Mouse (Mus musculus) midbrain, embryonic 15.5 days (tissue): ENCODE measurements around the gene Mcf2l. TPM values are rescaled to one million over a fixed set of nuclear protein-coding genes. Genes with fewer than 3 reads are reported as not detected.

Source experiments
- ATAC-seq: fragments of 200-750 bp; cut with Nextera tagmentation; replicated peaks from 2 replicates; pipeline ENCODE4 v1.8.0; 2017; ENCODE audit warnings: moderate TSS enrichment
- H3K27ac ChIP-seq: fragments of 300-500 bp; sonication (generic); 2 replicates; pipeline ENCODE4 v1.5.1; 2015; ENCODE audit warnings: mild to moderate bottlenecking, inconsistent platforms
- H3K27me3 ChIP-seq: fragments of 300-500 bp; sonication (generic); replicated peaks from 2 replicates; pipeline ENCODE4 v1.6.1; 2015; ENCODE audit warnings: inconsistent platforms
- H3K36me3 ChIP-seq: fragments of 300-500 bp; sonication (generic); replicated peaks from 2 replicates; pipeline ENCODE4 v1.6.1; 2015; ENCODE audit warnings: inconsistent platforms
- H3K4me1 ChIP-seq: fragments of 300-500 bp; sonication (generic); 2 replicates; pipeline ENCODE4 v1.6.1; 2015; ENCODE audit warnings: inconsistent platforms
- H3K4me2 ChIP-seq: fragments of 300-500 bp; sonication (generic); 2 replicates; pipeline ENCODE4 v1.6.1; 2015; ENCODE audit warnings: inconsistent platforms, mild to moderate bottlenecking, moderate library complexity
- H3K4me3 ChIP-seq: fragments of 300-500 bp; sonication (generic); 2 replicates; pipeline ENCODE4 v1.5.1; 2015; ENCODE audit warnings: mild to moderate bottlenecking, inconsistent platforms
- H3K9ac ChIP-seq: fragments of 300-500 bp; sonication (generic); 2 replicates; pipeline ENCODE4 v1.6.1; 2015; ENCODE audit warnings: mild to moderate bottlenecking, inconsistent platforms
- H3K9me3 ChIP-seq: fragments of 300-500 bp; sonication (generic); 2 replicates; pipeline ENCODE4 v1.6.1; 2016; ENCODE audit warnings: inconsistent platforms
- WGBS: fragments of 180-500 bp; shearing (Covaris S2); methylation state at CpG from one replicate; pipeline ENCODE4 v1.1.7; 2015; ENCODE audit warnings: mixed read lengths; 5-methylcytosine and 5-hydroxymethylcytosine counted together
- polyA plus RNA-seq: library from polyadenylated mRNA; unstranded; fragments of >200 nt; fragmentation: Nextera tagmentation; extraction: Ambion mirVana; gene quantifications from 2 replicates; pipeline ENCODE4 v1.2.1, GENCODE M21; 2015

Mcf2l gene
- polyA plus RNA-seq, 1 experiment from 2014 or later: 189 TPM

GRCm38 (mm10) chr8:12897815-12898214 lies 24.2 kb downstream of the Mcf2l start:
- H3K9ac ChIP-seq: no peak overlapping the region
- H3K27me3 ChIP-seq: no peaks in the 10 kb centered on the region
- ATAC-seq: no peak
- H3K27ac ChIP-seq: no peak overlapping the region
- no peaks in the 10 kb centered on the region for H3K9me3 ChIP-seq
- H3K4me3 ChIP-seq: no peak overlapping the region
- no peaks in the 10 kb centered on the region for H3K36me3 ChIP-seq
- no peak overlapping the region for H3K4me2 ChIP-seq
- 82% methylated on average over 9 of the region's 9 CpGs for WGBS
- 0 out of 2 replicates have a peak, but pooled peaks cover 5% of the 10 kb centered on the region for H3K4me1 ChIP-seq

- Histone ChIP-seq H3K4me1 (no peaks in the 10 kb centered on the region), H3K27ac (no peak overlapping the region), H3K4me3 (no peak overlapping the region), H3K4me2 (no peak overlapping the region), H3K36me3 (no peaks in the 10 kb centered on the region), H3K27me3 (no peaks in the 10 kb centered on the region), H3K9ac (no peak overlapping the region), H3K9me3 (no peaks in the 10 kb centered on the region)
- ATAC-seq: no peak
- WGBS: 87% methylated on average over 13 of the region's 13 CpGs
Observed at GRCm38 (mm10) chr8:12903790-12904415, 30.3 kb downstream of the Mcf2l start.

GRCm38 (mm10) chr8:12905122-12905521 lies 31.5 kb downstream of the Mcf2l start:
- Histone ChIP-seq H3K36me3 (no peaks in the 10 kb centered on the region), H3K9ac (no peak overlapping the region), H3K27ac (no peak overlapping the region), H3K4me3 (no peak overlapping the region), H3K27me3 (no peaks in the 10 kb centered on the region), H3K4me2 (no peak overlapping the region), H3K9me3 (no peaks in the 10 kb centered on the region), H3K4me1 (no peaks in the 10 kb centered on the region)
- no peak for ATAC-seq
- 92% methylated on average over 5 of the region's 5 CpGs for whole genome bisulfite sequencing

GRCm38 (mm10) chr8:12905599-12906321 lies 32.2 kb downstream of the Mcf2l start:
- Histone ChIP-seq H3K9me3 (no peaks in the 10 kb centered on the region), H3K4me1 (no peaks in the 10 kb centered on the region), H3K4me2 (no peak overlapping the region), H3K4me3 (no peak overlapping the region), H3K9ac (no peak overlapping the region), H3K27ac (no peak overlapping the region), H3K36me3 (no peaks in the 10 kb centered on the region), H3K27me3 (no peaks in the 10 kb centered on the region)
- 87% methylated on average over 11 of the region's 11 CpGs for WGBS
- ATAC-seq: no peak

GRCm38 (mm10) chr8:12906597-12906996 lies 33.0 kb downstream of the Mcf2l start:
- Histone ChIP-seq H3K27ac (no peak overlapping the region), H3K4me3 (no peak overlapping the region), H3K9me3 (no peaks in the 10 kb centered on the region), H3K36me3 (no peaks in the 10 kb centered on the region), H3K4me1 (no peaks in the 10 kb centered on the region), H3K4me2 (no peak overlapping the region), H3K9ac (no peak overlapping the region), H3K27me3 (no peaks in the 10 kb centered on the region)
- ATAC-seq: no peak
- WGBS: 54% methylated on average over 5 of the region's 5 CpGs

- no peak overlapping the region for H3K4me2 ChIP-seq
- H3K9me3 ChIP-seq: no peaks in the 10 kb centered on the region
- no peaks in the 10 kb centered on the region for H3K36me3 ChIP-seq
- no peak overlapping the region for H3K27ac ChIP-seq
- ATAC-seq: no peak
- H3K4me1 ChIP-seq: no peaks in the 10 kb centered on the region
- H3K27me3 ChIP-seq: no peaks in the 10 kb centered on the region
- H3K4me3 ChIP-seq: no peak overlapping the region
- WGBS: 88% methylated on average over 4 of the region's 4 CpGs
- no peak overlapping the region for H3K9ac ChIP-seq
Observed at GRCm38 (mm10) chr8:12907730-12908129, 34.1 kb downstream of the Mcf2l start.

- H3K4me1 ChIP-seq: peaks cover 11% of the 10 kb centered on the region
- H3K4me3 ChIP-seq: no peak overlapping the region
- no peak overlapping the region for H3K27ac ChIP-seq
- no peaks in the 10 kb centered on the region for H3K36me3 ChIP-seq
- WGBS: 9% methylated on average over 5 of the region's 5 CpGs
- H3K27me3 ChIP-seq: no peaks in the 10 kb centered on the region
- H3K9me3 ChIP-seq: no peaks in the 10 kb centered on the region
- no peak overlapping the region for H3K9ac ChIP-seq
- H3K4me2 ChIP-seq: no peak overlapping the region
- no peak for ATAC-seq
Observed at GRCm38 (mm10) chr8:12912011-12912410, 38.4 kb downstream of the Mcf2l start.

- Histone ChIP-seq H3K9ac (peak overlapping the region; percentile 67), H3K4me2 (peak overlapping the region; percentile 90), H3K9me3 (no peaks in the 10 kb centered on the region), H3K36me3 (no peaks in the 10 kb centered on the region), H3K27me3 (no peaks in the 10 kb centered on the region), H3K27ac (peak overlapping the region; percentile 85), H3K4me1 (peaks cover 30% of the 10 kb centered on the region), H3K4me3 (peak overlapping the region; percentile 54)
- WGBS: 11% methylated on average over 42 of the region's 42 CpGs
- ATAC-seq: peak; percentile 89
Observed at GRCm38 (mm10) chr8:12915187-12916006, 41.8 kb downstream of the Mcf2l start.

GRCm38 (mm10) chr8:12916156-12916900 lies 42.7 kb downstream of the Mcf2l start:
- Histone ChIP-seq H3K9me3 (no peaks in the 10 kb centered on the region), H3K27me3 (no peaks in the 10 kb centered on the region), H3K36me3 (no peaks in the 10 kb centered on the region), H3K9ac (peak overlapping the region; percentile 67), H3K4me2 (peak overlapping the region; percentile 90), H3K27ac (peak overlapping the region; percentile 85), H3K4me3 (peak overlapping the region; percentile 54), H3K4me1 (peaks cover 30% of the 10 kb centered on the region)
- ATAC-seq: peak; percentile 15; the same call in 1 of the 2 replicates
- 44% methylated on average over 16 of the region's 16 CpGs for WGBS

- no peaks in the 10 kb centered on the region for H3K36me3 ChIP-seq
- no peak for ATAC-seq
- 71% methylated on average over 3 of the region's 3 CpGs for WGBS
- H3K27ac ChIP-seq: peak overlapping the region; percentile 38
- H3K4me1 ChIP-seq: peaks cover 30% of the 10 kb centered on the region
- peak overlapping the region; percentile 90 for H3K4me2 ChIP-seq
- H3K9me3 ChIP-seq: no peaks in the 10 kb centered on the region
- peak overlapping the region; percentile 67 for H3K9ac ChIP-seq
- peak overlapping the region; percentile 54 for H3K4me3 ChIP-seq
- no peaks in the 10 kb centered on the region for H3K27me3 ChIP-seq
Observed at GRCm38 (mm10) chr8:12917029-12917428, 43.4 kb downstream of the Mcf2l start.

GRCm38 (mm10) chr8:12917831-12918230 lies 44.2 kb downstream of the Mcf2l start:
- no peak overlapping the region for H3K27ac ChIP-seq
- H3K9me3 ChIP-seq: no peaks in the 10 kb centered on the region
- H3K27me3 ChIP-seq: no peaks in the 10 kb centered on the region
- H3K4me2 ChIP-seq: peak overlapping the region; percentile 90
- H3K36me3 ChIP-seq: no peaks in the 10 kb centered on the region
- 90% methylated on average over 4 of the region's 4 CpGs for WGBS
- H3K4me1 ChIP-seq: peaks cover 33% of the 10 kb centered on the region
- H3K4me3 ChIP-seq: peak overlapping the region; percentile 54
- ATAC-seq: no peak
- no peak overlapping the region for H3K9ac ChIP-seq

GRCm38 (mm10) chr8:12920599-12920998 lies 47.0 kb downstream of the Mcf2l start:
- H3K4me2 ChIP-seq: no peak overlapping the region
- no peaks in the 10 kb centered on the region for H3K36me3 ChIP-seq
- H3K4me3 ChIP-seq: no peak overlapping the region
- no peaks in the 10 kb centered on the region for H3K9me3 ChIP-seq
- H3K27me3 ChIP-seq: no peaks in the 10 kb centered on the region
- no peak overlapping the region for H3K27ac ChIP-seq
- H3K4me1 ChIP-seq: peaks cover 31% of the 10 kb centered on the region
- ATAC-seq: no peak
- no peak overlapping the region for H3K9ac ChIP-seq
- WGBS: 87% methylated on average over 4 of the region's 4 CpGs
